In genomic region chr15:77056001-77056790, GRCm38 (mm10) we compare ENCODE assay signal across 11 mouse cellular contexts. TPM values are rescaled to one million over a fixed set of nuclear protein-coding genes. Genes with fewer than 3 reads are reported as not detected.
A peak's percentile ranks its signal among the peaks of the same experiment; 100 is the strongest.
DNase-seq lines count a peak whose midpoint lies in the region; ATAC-seq and TF ChIP-seq lines count a peak whose summit lies in the region.
"Had no signal": no experiment of that assay in that cellular context is flagged by ENCODE, and none has a peak within 500 bp of the region (broad histone marks: within the 10 kb centered on the region; RNA-seq: fewer than 3 reads in every experiment).

No protein-coding gene starts in this region.

- ATAC-seq in forebrain, embryonic 14.5 days, result no peak
- 0 out of 2 replicates have a peak, but pooled peaks have one; percentile 17 for ATAC-seq in midbrain, embryonic 15.5 days (replicated peaks)

- H3K27me3 ChIP-seq in forebrain, embryonic 14.5 days (replicated peaks; ENCODE audit: control insufficient read depth, insufficient read depth, low read length), result no peaks in the 10 kb centered on the region
- H3K27me3 ChIP-seq in midbrain, embryonic 15.5 days (replicated peaks), result no peaks in the 10 kb centered on the region
- H3K27me3 ChIP-seq: limb, embryonic 12.5 days had no signal

- peak overlapping the region; percentile 69; the same call in 1 of the 2 replicates for H3K27ac ChIP-seq in layer of hippocampus, adult 2 months
- H3K27ac ChIP-seq in brown adipose tissue, adult 24 weeks (replicated peaks; ENCODE audit: low read depth, low read length), result peak overlapping the region; percentile 37; the same call in 1 of the 2 replicates
- H3K27ac ChIP-seq in forebrain, embryonic 14.5 days (ENCODE audit: low read depth, low read length), result peak overlapping the region; percentile 46; the same call in 1 of the 2 replicates
- no peak overlapping the region for H3K27ac ChIP-seq in midbrain, embryonic 15.5 days
- H3K27ac ChIP-seq: limb, embryonic 12.5 days had no signal

- no peak overlapping the region for H3K9ac ChIP-seq in forebrain, embryonic 14.5 days (ENCODE audit: low read length)
- H3K9ac ChIP-seq in midbrain, embryonic 15.5 days, result no peak overlapping the region
- H3K9ac ChIP-seq: limb, embryonic 12.5 days had no signal

- no peak overlapping the region for H3K4me2 ChIP-seq in forebrain, embryonic 14.5 days (ENCODE audit: low read length)
- H3K4me2 ChIP-seq in midbrain, embryonic 15.5 days, result no peak overlapping the region
- H3K4me2 ChIP-seq: limb, embryonic 12.5 days had no signal

- no peaks in the 10 kb centered on the region for H3K9me3 ChIP-seq in forebrain, embryonic 14.5 days (replicated peaks; ENCODE audit: control insufficient read depth, low read length)
- H3K9me3 ChIP-seq in midbrain, embryonic 15.5 days, result no peaks in the 10 kb centered on the region

- H3K4me3 ChIP-seq in layer of hippocampus, adult 2 months, result no peak overlapping the region
- H3K4me3 ChIP-seq in brown adipose tissue, adult 24 weeks (ENCODE audit: insufficient read depth, low read depth, low read length), result no peak overlapping the region
- H3K4me3 ChIP-seq in forebrain, embryonic 14.5 days (ENCODE audit: low read depth, low read length), result no peak overlapping the region
- no peak overlapping the region for H3K4me3 ChIP-seq in midbrain, embryonic 15.5 days
- H3K4me3 ChIP-seq: limb, embryonic 12.5 days had no signal

- WGBS in forebrain, embryonic 14.5 days, result 31% methylated on average over 6 of the region's 6 CpGs
- WGBS in midbrain, embryonic 15.5 days, result 33% methylated on average over 6 of the region's 6 CpGs

- no peaks in the 10 kb centered on the region for H3K36me3 ChIP-seq in forebrain, embryonic 14.5 days (ENCODE audit: control insufficient read depth, insufficient read depth, low read length)
- no peaks in the 10 kb centered on the region for H3K36me3 ChIP-seq in midbrain, embryonic 15.5 days (replicated peaks)
- H3K36me3 ChIP-seq: limb, embryonic 12.5 days had no signal

- no peak for DNase-seq in layer of hippocampus, adult 2 months (ENCODE audit: low spot score in 2 of 2)
- DNase-seq in layer of hippocampus, adult 8-10 months (ENCODE audit: low spot score in 2 of 2), result no peak
- peak; percentile 53 for DNase-seq in forebrain, embryonic 14.5 days (ENCODE audit: low spot score)
- DNase-seq in right cerebral cortex, adult 18-20 months, result no peak
- no peak for DNase-seq in adrenal gland, adult 2 months
- DNase-seq in cerebellum, adult 9-10 months, result no peak
- DNase-seq: kidney, adult 8-10 months; thymus, postnatal 14 days had no signal

- H3K4me1 ChIP-seq in brown adipose tissue, adult 24 weeks (ENCODE audit: control insufficient read depth, insufficient read depth, insufficient read length, low read length), result peaks cover 22% of the 10 kb centered on the region
- peaks cover 7% of the 10 kb centered on the region for H3K4me1 ChIP-seq in forebrain, embryonic 14.5 days (ENCODE audit: control insufficient read depth, insufficient read depth, low read length)
- peaks cover 16% of the 10 kb centered on the region for H3K4me1 ChIP-seq in midbrain, embryonic 15.5 days

- no peak for TF ChIP-seq CTCF in layer of hippocampus, adult 2 months (conservative IDR thresholded peaks at IDR 0.05)

RNA-seq across cellular contexts. Expression of gene Mb, which starts 5.7 kb away (rescaled TPM):
- total RNA-seq in layer of hippocampus, adult 2 months (2021), result under 1 TPM in 1 of 2 experiments, not detected in 1; 0.49 TPM
- total RNA-seq in layer of hippocampus, adult 8-10 months (2022), result 1 to 10 TPM in 1 of 4 experiments, under 1 TPM in 2, not detected in 1; 0.31 to 2.2 (median 0.52) TPM
- 78.0 and 123 TPM in 2 replicates for polyA plus RNA-seq in brown adipose tissue, adult 24 weeks (2012; ENCODE audit: insufficient read depth, insufficient read length, missing spikeins)
- polyA plus RNA-seq in forebrain, embryonic 14.5 days (2014; fragmentation: Nextera tagmentation; extraction: Ambion mirVana), result 0.40 TPM in 1 of 2 replicates, not detected in the other
- 0.66 TPM in 2 replicates for polyA plus RNA-seq in midbrain, embryonic 15.5 days (2015; fragmentation: Nextera tagmentation; extraction: Ambion mirVana)
- total RNA-seq in adrenal gland, adult 2 months (2021), result 1 to 10 TPM in 1 of 2 experiments, not detected in 1; 1.8 TPM
- polyA plus RNA-seq in adrenal gland, adult 2 months (2012; rRNA removed), result 0.46 TPM in 1 of 2 replicates, not detected in the other

RNA-seq across cellular contexts. Expression of gene Apol6, which starts 11.7 kb away (rescaled TPM):
- total RNA-seq in layer of hippocampus, adult 2 months (2021), result not detected
- under 1 TPM in 1 of 4 experiments, not detected in 3; 0.47 TPM for total RNA-seq in layer of hippocampus, adult 8-10 months (2022)
- polyA plus RNA-seq in brown adipose tissue, adult 24 weeks (2012; ENCODE audit: insufficient read depth, insufficient read length, missing spikeins), result 56.5 and 59.6 TPM in 2 replicates
- polyA plus RNA-seq in forebrain, embryonic 14.5 days (2014; fragmentation: Nextera tagmentation; extraction: Ambion mirVana), result not detected in 2 replicates
- polyA plus RNA-seq in midbrain, embryonic 15.5 days (2015; fragmentation: Nextera tagmentation; extraction: Ambion mirVana), result 0.06 and 0.22 TPM in 2 replicates
- total RNA-seq in adrenal gland, adult 2 months (2021), result 10 to 100 TPM; 11.8 to 28.0 TPM
- 17.5 and 21.1 TPM in 2 replicates for polyA plus RNA-seq in adrenal gland, adult 2 months (2012; rRNA removed)
- polyA plus RNA-seq: limb, embryonic 12.5 days had no signal

Comparison
In these comparisons a context has a peak if more than half of its experiments do, and no peak if none do; other contexts are left out.
1. RNA of gene Mb, which starts 5.7 kb away (polyA plus RNA-seq): 78.0 to 123 TPM in brown adipose tissue, adult 24 weeks; 0.66 TPM in midbrain, embryonic 15.5 days, 0.40 TPM in forebrain, embryonic 14.5 days and 0.46 TPM in adrenal gland, adult 2 months; every median in the first group is over 10 times any median in the second.
2. RNA of gene Apol6, which starts 11.7 kb away (polyA plus RNA-seq): 56.5 to 59.6 TPM in brown adipose tissue, adult 24 weeks and 17.5 to 21.1 TPM in adrenal gland, adult 2 months; 0.06 to 0.22 TPM in midbrain, embryonic 15.5 days and not detected in forebrain, embryonic 14.5 days; every median in the first group is over 10 times any median in the second.